ENCODE assay signal across 8 mouse cellular contexts in the genomic region with DNA sequence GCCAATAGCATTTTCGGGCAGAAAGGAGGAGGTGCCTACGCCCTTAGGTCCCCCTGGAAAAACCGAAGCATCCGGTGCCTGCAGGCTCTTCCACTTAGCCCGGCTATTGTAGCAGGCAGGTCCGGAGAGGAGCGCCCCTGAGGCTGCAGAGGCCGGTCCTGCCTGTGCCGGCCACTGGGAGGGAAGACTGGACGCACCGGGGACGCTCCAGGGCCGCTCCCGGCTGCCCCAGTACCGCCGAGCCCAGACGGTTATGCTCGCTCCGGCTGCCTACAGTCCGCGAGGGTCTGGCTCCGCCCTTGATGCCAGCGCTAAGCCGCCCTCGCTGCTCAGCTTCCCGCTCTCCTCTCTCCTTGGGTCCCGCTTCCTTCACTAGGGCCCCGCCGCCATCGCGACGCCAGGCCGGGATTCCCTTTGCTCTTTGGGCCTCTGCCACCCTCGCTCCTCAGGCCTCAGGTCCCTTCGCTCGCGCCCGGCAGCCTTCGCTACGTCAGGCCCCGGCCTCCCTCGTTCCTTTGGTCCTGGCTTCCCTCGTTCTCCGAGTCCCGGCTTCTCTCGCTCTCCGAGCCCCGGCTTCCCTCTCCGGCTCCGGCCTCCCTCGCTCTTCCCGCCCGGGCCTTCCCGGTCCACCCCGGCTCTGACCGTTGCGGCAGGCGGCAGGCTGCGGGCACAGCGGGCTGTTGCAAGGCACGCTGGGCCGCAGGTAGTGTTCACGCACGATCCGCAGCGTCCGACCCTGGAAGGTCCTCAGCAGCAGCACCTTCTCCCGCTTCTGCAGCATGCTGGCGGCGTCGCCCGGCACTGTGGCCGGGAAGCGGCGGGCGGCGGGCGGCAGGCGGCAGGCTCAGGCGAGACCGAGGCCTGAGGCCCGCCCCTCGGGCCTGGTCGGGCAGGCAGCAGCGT. TPM values are rescaled to one million over a fixed set of nuclear protein-coding genes. Genes with fewer than 3 reads are reported as not detected.
DNase-seq lines count a peak whose midpoint lies in the region; ATAC-seq lines count a peak whose summit lies in the region.

No protein-coding gene starts in this region.

- peak overlapping the region; percentile 60 for H3K4me3 ChIP-seq in intestine, embryonic 15.5 days (replicated peaks)

- H3K27me3 ChIP-seq in intestine, embryonic 15.5 days (replicated peaks): no peaks in the 10 kb centered on the region

- WGBS in intestine, embryonic 15.5 days: under 1% methylated on average over 85 of the region's 85 CpGs

- DNase-seq in adrenal gland, adult 2 months: peak; percentile 87
- DNase-seq in embryo, embryonic 11 days: peak; percentile 87
- peak; percentile 64 to 80 for DNase-seq in gastrocnemius, postnatal 36 days
- peak; percentile 51 to 67 for DNase-seq in left cerebral cortex, postnatal 14 days (ENCODE audit: low spot score in 2 of 2)
- DNase-seq in right cerebral cortex, postnatal 14 days: peak; percentile 69
- DNase-seq in urinary bladder, postnatal 25 days (ENCODE audit: low spot score): peak; percentile 69

- no peaks in the 10 kb centered on the region for H3K9me3 ChIP-seq in intestine, embryonic 15.5 days

- peak overlapping the region; percentile 88 for H3K4me2 ChIP-seq in intestine, embryonic 15.5 days (replicated peaks)

- intact Hi-C loops in gastrocnemius, postnatal 36 days (cut with DNase I): no loop called here
- intact Hi-C loops in left cerebral cortex, postnatal 14 days (cut with DNase I): loop anchor here (10.0 kb wide), 1 partner anchor 624 kb away; a partner anchor contains a TSS

- H3K36me3 ChIP-seq in intestine, embryonic 15.5 days: no peaks in the 10 kb centered on the region

- H3K9ac ChIP-seq in intestine, embryonic 15.5 days: peak overlapping the region; percentile 95

- H3K4me1 ChIP-seq in intestine, embryonic 15.5 days (replicated peaks): no peaks in the 10 kb centered on the region

- H3K27ac ChIP-seq in intestine, embryonic 15.5 days: peak overlapping the region; percentile 99

- ATAC-seq in intestine, embryonic 15.5 days: peak; percentile 91
- ATAC-seq in megakaryocyte-erythroid progenitor cell, adult 5-6 weeks (replicated peaks; ENCODE audit: low FRiP score, low TSS enrichment, poor library complexity, severe bottlenecking): peak; percentile 82

RNA-seq across cellular contexts. Expression of a gene that starts 0.5 kb away (rescaled TPM):
- total RNA-seq in adrenal gland, adult 2 months (2021): 10 to 100 TPM; 21.7 to 22.4 TPM
- 42.8 and 47.8 TPM in 2 replicates for polyA plus RNA-seq in adrenal gland, adult 2 months (2012; rRNA removed)
- 10 to 100 TPM; 20.4 to 21.0 TPM for total RNA-seq in gastrocnemius, postnatal 36 days (2021)
- polyA plus RNA-seq in intestine, embryonic 15.5 days (2015; fragmentation: Nextera tagmentation; extraction: Ambion mirVana): 19.3 and 19.8 TPM in 2 replicates
- 10 to 100 TPM; 22.9 to 28.2 TPM for total RNA-seq in left cerebral cortex, postnatal 14 days (2021)
- 13.2 and 20.7 TPM in 2 replicates for total RNA-seq in megakaryocyte-erythroid progenitor cell, adult 5-6 weeks (2014; fragmentation: Nextera tagmentation)
- 20.0 and 20.4 TPM in 2 replicates for total RNA-seq in megakaryocyte-erythroid progenitor cell, adult 5-6 weeks (2017)

RNA-seq across cellular contexts. Expression of a gene that starts 44.8 kb away (rescaled TPM):
- total RNA-seq in adrenal gland, adult 2 months (2021): 1 to 10 TPM in 1 of 2 experiments, under 1 TPM in 1; 0.43 to 1.2 TPM
- 1.2 and 1.7 TPM in 2 replicates for polyA plus RNA-seq in adrenal gland, adult 2 months (2012; rRNA removed)
- total RNA-seq in gastrocnemius, postnatal 36 days (2021): under 1 TPM; 0.31 to 0.35 TPM
- 0.89 and 1.3 TPM in 2 replicates for polyA plus RNA-seq in intestine, embryonic 15.5 days (2015; fragmentation: Nextera tagmentation; extraction: Ambion mirVana)
- total RNA-seq in left cerebral cortex, postnatal 14 days (2021): 10 to 100 TPM; 13.6 to 14.5 TPM
- not detected in 2 replicates for total RNA-seq in megakaryocyte-erythroid progenitor cell, adult 5-6 weeks (2014; fragmentation: Nextera tagmentation)
- not detected in 2 replicates for total RNA-seq in megakaryocyte-erythroid progenitor cell, adult 5-6 weeks (2017)

RNA-seq across cellular contexts. Expression of a gene that starts 59.2 kb away (rescaled TPM):
- 10 to 100 TPM; 10.2 to 27.9 TPM for total RNA-seq in adrenal gland, adult 2 months (2021)
- 0.19 and 0.48 TPM in 2 replicates for polyA plus RNA-seq in adrenal gland, adult 2 months (2012; rRNA removed)
- 10 to 100 TPM in 1 of 2 experiments, 1 to 10 TPM in 1; 7.1 to 11.0 TPM for total RNA-seq in gastrocnemius, postnatal 36 days (2021)
- polyA plus RNA-seq in intestine, embryonic 15.5 days (2015; fragmentation: Nextera tagmentation; extraction: Ambion mirVana): 171 and 190 TPM in 2 replicates
- 10 to 100 TPM; 14.8 to 15.6 TPM for total RNA-seq in left cerebral cortex, postnatal 14 days (2021)
- 229 and 292 TPM in 2 replicates for total RNA-seq in megakaryocyte-erythroid progenitor cell, adult 5-6 weeks (2014; fragmentation: Nextera tagmentation)
- 334 and 389 TPM in 2 replicates for total RNA-seq in megakaryocyte-erythroid progenitor cell, adult 5-6 weeks (2017)

Comparison
In these comparisons a context has a peak if more than half of its experiments do, and no peak if none do; other contexts are left out.
1. Peak in every context shown above with its lines: DNase-seq, ATAC-seq, H3K4me3 ChIP-seq and H3K27ac ChIP-seq.
2. RNA of a gene that starts 44.8 kb away (total RNA-seq): 13.6 to 14.5 TPM in left cerebral cortex, postnatal 14 days; 0.43 to 1.2 TPM in adrenal gland, adult 2 months, 0.31 to 0.35 TPM in gastrocnemius, postnatal 36 days and not detected in megakaryocyte-erythroid progenitor cell, adult 5-6 weeks; every median in the first group is over 4 times any median in the second.
3. RNA of a gene that starts 59.2 kb away (total RNA-seq): 229 to 389 TPM in megakaryocyte-erythroid progenitor cell, adult 5-6 weeks; 10.2 to 27.9 TPM in adrenal gland, adult 2 months, 14.8 to 15.6 TPM in left cerebral cortex, postnatal 14 days and 7.1 to 11.0 TPM in gastrocnemius, postnatal 36 days; every median in the first group is over 4 times any median in the second.